Mouse (Mus musculus) lung, postnatal 0 days (tissue): ENCODE data around the gene Sh2b2.

Experiments
- CTCF ChIP-seq: IDR thresholded peaks from 2 replicates; pipeline ENCODE4 v1.5.1; 2016; ENCODE audit warnings: antibody characterized with exemption, mild to moderate bottlenecking
- EP300 ChIP-seq: IDR thresholded peaks from 2 replicates; pipeline ENCODE4 v1.6.1; 2016; ENCODE audit warnings: antibody characterized with exemption, mild to moderate bottlenecking, control low read depth

- TF ChIP-seq CTCF (no peak), EP300 (no peak)
Observed at GRCm38 (mm10) chr5:136212716-136213115, 33.6 kb downstream of the Sh2b2 start.
